Mouse (Mus musculus) forebrain, postnatal 0 days (tissue): ENCODE data around the gene Ubap2l. TPM values are rescaled to one million over a fixed set of nuclear protein-coding genes. Genes with fewer than 3 reads are reported as not detected.

Source experiments
- ATAC-seq: fragments of 200-750 bp; cut with Nextera tagmentation; 2 replicates; pipeline ENCODE4 v1.8.0; 2017; ENCODE audit warnings: mild to moderate bottlenecking, moderate library complexity
- DNase-seq: peaks from one replicate; pipeline ENCODE4 v3.0.0-alpha.2; 2015
- H3K27ac ChIP-seq: fragments of 300-500 bp; sonication (generic); 2 replicates; pipeline ENCODE4 v1.5.1; 2014; ENCODE audit warnings: low read depth, mild to moderate bottlenecking, antibody characterized with exemption, low read length, moderate library complexity, mixed read lengths
- H3K27me3 ChIP-seq: fragments of 300-500 bp; sonication (generic); 2 replicates; pipeline ENCODE4 v1.6.1; 2014; ENCODE audit warnings: mild to moderate bottlenecking, low read length, mixed read lengths; ENCODE audit not compliant: insufficient read depth
- H3K36me3 ChIP-seq: fragments of 300-500 bp; sonication (generic); 2 replicates; pipeline ENCODE4 v1.6.1; 2014; ENCODE audit warnings: mild to moderate bottlenecking, moderate library complexity; ENCODE audit not compliant: insufficient read depth
- H3K4me1 ChIP-seq: fragments of 300-500 bp; sonication (generic); 2 replicates; pipeline ENCODE4 v1.6.1; 2014; ENCODE audit warnings: antibody characterized with exemption; ENCODE audit not compliant: insufficient read depth
- H3K4me2 ChIP-seq: fragments of 300-500 bp; sonication (generic); 2 replicates; pipeline ENCODE4 v1.6.1; 2014; ENCODE audit warnings: low read depth, mild to moderate bottlenecking, moderate library complexity
- H3K4me3 ChIP-seq: fragments of 300-500 bp; sonication (generic); 2 replicates; pipeline ENCODE4 v1.5.1; 2014; ENCODE audit warnings: low read depth, low read length, mixed read lengths
- H3K9ac ChIP-seq: fragments of 300-500 bp; sonication (generic); 2 replicates; pipeline ENCODE4 v1.6.1; 2014; ENCODE audit warnings: mild to moderate bottlenecking
- H3K9me3 ChIP-seq: fragments of 300-500 bp; sonication (generic); 2 replicates; pipeline ENCODE4 v1.6.1; 2016; ENCODE audit warnings: low read length
- CTCF ChIP-seq: sonication (generic); IDR thresholded peaks from 2 replicates; pipeline ENCODE4 v1.5.1; 2016; ENCODE audit warnings: antibody characterized with exemption, control low read depth, low read depth
- WGBS: fragments of 180-500 bp; shearing (Covaris S2); extraction: QIAGEN DNeasy Blood & Tissue Kit; methylation state at CpG from one replicate; pipeline ENCODE4 v1.1.7; 2014; 5-methylcytosine and 5-hydroxymethylcytosine counted together
- microRNA counts: library from miRNA; unstranded; fragments of <30 nt; microRNA quantifications from one replicate; lab custom pipeline; 2015
- microRNA-seq, 2 experiments: library from miRNA; unstranded; fragments of <30 nt; microRNA quantifications; one replicate each; pipeline ENCODE4; 2016
- polyA plus RNA-seq: library from polyadenylated mRNA; unstranded; fragments of >200 nt; fragmentation: Nextera tagmentation; extraction: Ambion mirVana; gene quantifications from 2 replicates; pipeline ENCODE4 v1.2.1, GENCODE M21; 2015
- total RNA-seq: library from RNA; depleted of rRNA; stranded (reverse); fragments of >200 nt; gene quantifications from 2 replicates; pipeline ENCODE4 v1.2.3, GENCODE M21; 2014; rRNA removed

Gene Ubap2l
- total and polyA plus RNA-seq, 2 experiments from 2014 or later, result 103 to 118 TPM

GRCm38 (mm10) chr3:89961436-89961835, 91.0 kb downstream of the Ubap2l start:
- peak overlapping the region; percentile 96 for H3K4me2 ChIP-seq
- ATAC-seq (no peak), DNase-seq (no peak)
- TF ChIP-seq CTCF, result no peak
- 50% methylated on average over 4 of the region's 4 CpGs for WGBS
- H3K9me3 ChIP-seq, result no peaks in the 10 kb centered on the region
- no peaks in the 10 kb centered on the region for H3K27me3 ChIP-seq
- H3K9ac ChIP-seq, result no peak overlapping the region
- H3K4me3 ChIP-seq, result 0 out of 2 replicates have a peak overlapping the region, but pooled peaks have one; percentile 56
- peaks cover 30% of the 10 kb centered on the region for H3K4me1 ChIP-seq
- H3K36me3 ChIP-seq, result peaks cover 20% of the 10 kb centered on the region
- H3K27ac ChIP-seq, result no peak overlapping the region

GRCm38 (mm10) chr3:89960469-89960868, 92.0 kb downstream of the Ubap2l start:
- Histone ChIP-seq H3K4me1 (peaks cover 30% of the 10 kb centered on the region), H3K27ac (peak overlapping the region; percentile 57; the same call in 1 of the 2 replicates), H3K4me3 (peak overlapping the region; percentile 56), H3K9ac (peak overlapping the region; percentile 85), H3K4me2 (peak overlapping the region; percentile 96), H3K9me3 (no peaks in the 10 kb centered on the region), H3K36me3 (peaks cover 30% of the 10 kb centered on the region), H3K27me3 (no peaks in the 10 kb centered on the region)
- ATAC-seq (peak; percentile 89), DNase-seq (peak; percentile 94)
- TF ChIP-seq CTCF, result no peak
- 2% methylated on average over 30 of the region's 30 CpGs for WGBS

GRCm38 (mm10) chr3:89959435-89959834, 93.0 kb downstream of the Ubap2l start:
- WGBS, result 61% methylated on average over 4 of the region's 4 CpGs
- peak; percentile 58 for ATAC-seq
- peak; percentile 58 for DNase-seq

GRCm38 (mm10) chr3:89957880-89958279, 94.5 kb downstream of the Ubap2l start:
- H3K9ac ChIP-seq, result no peak overlapping the region
- ATAC-seq (no peak), DNase-seq (no peak)
- no peak overlapping the region for H3K4me3 ChIP-seq
- H3K27me3 ChIP-seq, result no peaks in the 10 kb centered on the region
- 92% methylated on average over 9 of the region's 9 CpGs for WGBS
- peaks cover 47% of the 10 kb centered on the region for H3K36me3 ChIP-seq
- H3K9me3 ChIP-seq, result no peaks in the 10 kb centered on the region
- no peak overlapping the region for H3K4me2 ChIP-seq
- H3K4me1 ChIP-seq, result peaks cover 20% of the 10 kb centered on the region
- no peak for TF ChIP-seq CTCF
- H3K27ac ChIP-seq, result no peak overlapping the region

More at GRCm38 (mm10) chr3:89959435-89959834, 93.0 kb downstream of the Ubap2l start:
- Histone ChIP-seq H3K36me3 (peaks cover 34% of the 10 kb centered on the region), H3K9ac (peak overlapping the region; percentile 85), H3K4me3 (peak overlapping the region; percentile 56), H3K4me2 (peak overlapping the region; percentile 96), H3K27ac (no peak overlapping the region), H3K4me1 (peaks cover 25% of the 10 kb centered on the region), H3K27me3 (no peaks in the 10 kb centered on the region), H3K9me3 (no peaks in the 10 kb centered on the region)
- TF ChIP-seq CTCF, result no peak

- peaks cover 62% of the 10 kb centered on the region for H3K36me3 ChIP-seq
- WGBS, result 92% methylated on average over 7 of the region's 7 CpGs
- no peaks in the 10 kb centered on the region for H3K27me3 ChIP-seq
- peaks cover 11% of the 10 kb centered on the region; the same call in 1 of the 2 replicates for H3K4me1 ChIP-seq
- no peak overlapping the region for H3K4me2 ChIP-seq
- TF ChIP-seq CTCF, result no peak
- DNase-seq (no peak), ATAC-seq (no peak)
- no peak overlapping the region for H3K4me3 ChIP-seq
- H3K9ac ChIP-seq, result no peak overlapping the region
- no peaks in the 10 kb centered on the region for H3K9me3 ChIP-seq
- H3K27ac ChIP-seq, result no peak overlapping the region
Observed at GRCm38 (mm10) chr3:89956177-89956971, 96.1 kb downstream of the Ubap2l start.

GRCm38 (mm10) chr3:89953420-89953819, 99.0 kb downstream of the Ubap2l start:
- no peaks in the 10 kb centered on the region for H3K27me3 ChIP-seq
- H3K36me3 ChIP-seq, result peaks cover 89% of the 10 kb centered on the region
- H3K4me3 ChIP-seq, result no peak overlapping the region
- 0% methylated on average over 4 of the region's 4 CpGs for WGBS
- peak; percentile 87 for DNase-seq
- H3K9me3 ChIP-seq, result no peaks in the 10 kb centered on the region
- H3K27ac ChIP-seq, result no peak overlapping the region
- no peak overlapping the region for H3K4me2 ChIP-seq
- ATAC-seq, result peak; percentile 86
- TF ChIP-seq CTCF, result peak; percentile 97
- no peak overlapping the region for H3K9ac ChIP-seq
- no peaks in the 10 kb centered on the region for H3K4me1 ChIP-seq

MicroRNAs encoded within 50 kb of the gene (microRNA counts, 519-probe panel; counts per million panel counts)
- microRNA mmu-miR-190b (lab: Ali Mortazavi, UCI), result 3,046 counts per million, percentile 25 among the panel's probes with 10 or more counts

Small RNA genes lying within 50 kb of the gene (microRNA-seq; reads per million reads assigned to microRNA genes)
- gene Mir190b (6.6 to 13.1 reads per million in 2 experiments), gene Mir7669 (0.77 to 1.6 reads per million in 2 experiments)

Other genes starting within 250 kb of the Ubap2l start
- gene She, start 221.3 kb downstream of the Ubap2l start, total RNA-seq, result 1.8 and 2.1 TPM in 2 replicates
- 0.65 and 0.86 TPM in 2 replicates for gene She, start 221.3 kb downstream of the Ubap2l start, polyA plus RNA-seq
- gene Il6ra, start 139.4 kb downstream of the Ubap2l start, total RNA-seq, result 1.1 and 1.7 TPM in 2 replicates
- gene Il6ra, start 139.4 kb downstream of the Ubap2l start, polyA plus RNA-seq, result 1.6 and 1.7 TPM in 2 replicates
- 54.7 and 77.9 TPM in 2 replicates for gene Atp8b2, start 89.1 kb downstream of the Ubap2l start, total RNA-seq
- 4.8 and 6.2 TPM in 2 replicates for gene Atp8b2, start 89.1 kb downstream of the Ubap2l start, polyA plus RNA-seq
- gene Hax1, start 53.8 kb downstream of the Ubap2l start, total RNA-seq, result 43.9 and 59.8 TPM in 2 replicates
- 73.4 and 78.2 TPM in 2 replicates for gene Hax1, start 53.8 kb downstream of the Ubap2l start, polyA plus RNA-seq
- gene 4933434E20Rik, start 992 bp downstream of the Ubap2l start, total RNA-seq, result 91.3 and 94.7 TPM in 2 replicates
- gene 4933434E20Rik, start 992 bp downstream of the Ubap2l start, polyA plus RNA-seq, result 213 and 221 TPM in 2 replicates
- gene Tpm3, start 20.0 kb upstream of the Ubap2l start, total RNA-seq, result 315 and 316 TPM in 2 replicates
- 419 and 440 TPM in 2 replicates for gene Tpm3, start 20.0 kb upstream of the Ubap2l start, polyA plus RNA-seq
- 0.31 and 0.38 TPM in 2 replicates for gene Nup210l, start 51.5 kb upstream of the Ubap2l start, total RNA-seq
- 0.10 and 0.11 TPM in 2 replicates for gene Nup210l, start 51.5 kb upstream of the Ubap2l start, polyA plus RNA-seq
- 2,552 and 3,359 TPM in 2 replicates for gene Rps27, start 161.0 kb upstream of the Ubap2l start, total RNA-seq
- 824 and 1,232 TPM in 2 replicates for gene Rps27, start 161.0 kb upstream of the Ubap2l start, polyA plus RNA-seq
- 9.8 and 11.4 TPM in 2 replicates for gene Rab13, start 161.1 kb upstream of the Ubap2l start, total RNA-seq
- 16.3 and 20.1 TPM in 2 replicates for gene Rab13, start 161.1 kb upstream of the Ubap2l start, polyA plus RNA-seq
- 70.1 and 75.7 TPM in 2 replicates for gene Jtb, start 179.0 kb upstream of the Ubap2l start, total RNA-seq
- gene Jtb, start 179.0 kb upstream of the Ubap2l start, polyA plus RNA-seq, result 131 and 139 TPM in 2 replicates
- 1.4 and 2.7 TPM in 2 replicates for gene Creb3l4, start 190.9 kb upstream of the Ubap2l start, total RNA-seq
- 0.91 and 1.0 TPM in 2 replicates for gene Creb3l4, start 190.9 kb upstream of the Ubap2l start, polyA plus RNA-seq
- gene Slc39a1, start 195.5 kb upstream of the Ubap2l start, total RNA-seq, result 68.1 and 72.0 TPM in 2 replicates
- 50.0 and 51.6 TPM in 2 replicates for gene Slc39a1, start 195.5 kb upstream of the Ubap2l start, polyA plus RNA-seq
- 13.9 and 17.2 TPM in 2 replicates for gene Crtc2, start 201.5 kb upstream of the Ubap2l start, total RNA-seq
- gene Crtc2, start 201.5 kb upstream of the Ubap2l start, polyA plus RNA-seq, result 12.9 and 14.7 TPM in 2 replicates
- 20.1 and 29.8 TPM in 2 replicates for gene Dennd4b, start 212.6 kb upstream of the Ubap2l start, total RNA-seq
- gene Dennd4b, start 212.6 kb upstream of the Ubap2l start, polyA plus RNA-seq, result 4.4 and 5.1 TPM in 2 replicates
- 29.5 and 34.1 TPM in 2 replicates for gene Gatad2b, start 240.6 kb upstream of the Ubap2l start, total RNA-seq
- 6.9 and 12.6 TPM in 2 replicates for gene Gatad2b, start 240.6 kb upstream of the Ubap2l start, polyA plus RNA-seq